Mouse (Mus musculus) liver, embryonic 14.5 days (tissue): ENCODE data around the gene Tbc1d4.

Experiments used
- CTCF ChIP-seq: IDR thresholded peaks from 2 replicates; pipeline ENCODE4 v1.5.1; 2016; ENCODE audit warnings: antibody characterized with exemption, low read depth, control low read depth
- EP300 ChIP-seq: IDR thresholded peaks from 2 replicates; pipeline ENCODE4 v1.6.1; 2016; ENCODE audit warnings: antibody characterized with exemption, low read depth

GRCm38 (mm10) chr14:101586096-101586495, 22.9 kb downstream of the Tbc1d4 start:
- TF ChIP-seq EP300 (no peak), CTCF (no peak)
